Mouse (Mus musculus) embryonic facial prominence, embryonic 11.5 days (tissue): ENCODE results near the gene Hoxa1. TPM values are rescaled to one million over a fixed set of nuclear protein-coding genes. Genes with fewer than 3 reads are reported as not detected.
A peak's percentile ranks its signal among the peaks of the same experiment; 100 is the strongest.

Experiments used
- ATAC-seq: fragments of 200-750 bp; cut with Nextera tagmentation; replicated peaks from 2 replicates; pipeline ENCODE4 v1.8.0; 2017; ENCODE audit warnings: low read depth; ENCODE audit not compliant: insufficient number of reproducible peaks, low FRiP score, low TSS enrichment
- DNase-seq: peaks from one replicate; pipeline ENCODE4 v3.0.0-alpha.2; 2015; ENCODE audit warnings: low spot score
- H3K27ac ChIP-seq: fragments of 300-500 bp; sonication (generic); replicated peaks from 2 replicates; pipeline ENCODE4 v1.5.1; 2014; ENCODE audit warnings: mild to moderate bottlenecking, low read depth, low read length, control low read depth
- H3K27me3 ChIP-seq: fragments of 300-500 bp; sonication (generic); 2 replicates; pipeline ENCODE4 v1.6.1; 2014; ENCODE audit warnings: mild to moderate bottlenecking, low read length, moderate library complexity, mixed read lengths; ENCODE audit not compliant: control insufficient read depth, insufficient read depth
- H3K36me3 ChIP-seq: fragments of 300-500 bp; sonication (generic); replicated peaks from 2 replicates; pipeline ENCODE4 v1.6.1; 2014; ENCODE audit warnings: low read depth, mild to moderate bottlenecking, low read length, moderate library complexity, mixed read lengths; ENCODE audit not compliant: control insufficient read depth, insufficient read depth
- H3K4me1 ChIP-seq: fragments of 300-500 bp; sonication (generic); 2 replicates; pipeline ENCODE4 v1.6.1; 2014; ENCODE audit warnings: low read length, mixed read lengths; ENCODE audit not compliant: control insufficient read depth, insufficient read depth
- H3K4me2 ChIP-seq: fragments of 300-500 bp; sonication (generic); 2 replicates; pipeline ENCODE4 v1.6.1; 2014; ENCODE audit warnings: low read depth, mild to moderate bottlenecking, control low read depth, low read length, moderate library complexity
- H3K4me3 ChIP-seq: fragments of 300-500 bp; sonication (generic); 2 replicates; pipeline ENCODE4 v1.5.1; 2014; ENCODE audit warnings: low read depth, low read length, control low read depth
- H3K9ac ChIP-seq: fragments of 300-500 bp; sonication (generic); replicated peaks from 2 replicates; pipeline ENCODE4 v1.6.1; 2014; ENCODE audit warnings: mild to moderate bottlenecking, control low read depth, low read length
- H3K9me3 ChIP-seq: fragments of 300-500 bp; sonication (generic); replicated peaks from 2 replicates; pipeline ENCODE4 v1.6.1; 2016; ENCODE audit warnings: mild to moderate bottlenecking, low read length, inconsistent platforms, mixed read lengths; ENCODE audit not compliant: control insufficient read depth
- WGBS: fragments of 180-500 bp; shearing (Covaris S2); extraction: QIAGEN DNeasy Blood & Tissue Kit; methylation state at CpG from one replicate; pipeline ENCODE4 v1.1.7; 2014; 5-methylcytosine and 5-hydroxymethylcytosine counted together
- polyA plus RNA-seq: library from polyadenylated mRNA; unstranded; fragments of >200 nt; fragmentation: Nextera tagmentation; extraction: Ambion mirVana; gene quantifications from 2 replicates; pipeline ENCODE4 v1.2.1, GENCODE M21; 2014

The Hoxa1 gene
- polyA plus RNA-seq, 1 experiment from 2014 or later, result 1.1 TPM

- H3K4me1 ChIP-seq, result no peaks in the 10 kb centered on the region; the same call in 1 of the 2 replicates
- 1% methylated on average over 14 of the region's 14 CpGs for WGBS
- H3K27ac ChIP-seq, result peak overlapping the region; percentile 76; the same call in 1 of the 2 replicates
- peak overlapping the region; percentile 62 for H3K9ac ChIP-seq
- no peak for ATAC-seq
- DNase-seq, result no peak
- H3K4me3 ChIP-seq, result peak overlapping the region; percentile 34
- H3K27me3 ChIP-seq, result peaks cover 67% of the 10 kb centered on the region
- H3K4me2 ChIP-seq, result peak overlapping the region; percentile 32
- no peaks in the 10 kb centered on the region for H3K36me3 ChIP-seq
- H3K9me3 ChIP-seq, result no peaks in the 10 kb centered on the region
Measured at GRCm38 (mm10) chr6:52162611-52163365, 4.7 kb upstream of the Hoxa1 start.

- no peaks in the 10 kb centered on the region for H3K36me3 ChIP-seq
- 8% methylated on average over 1 of the region's 1 CpGs for WGBS
- H3K4me2 ChIP-seq, result peak overlapping the region; percentile 29
- no peak overlapping the region for H3K27ac ChIP-seq
- H3K9me3 ChIP-seq, result no peaks in the 10 kb centered on the region
- no peak for ATAC-seq
- H3K4me1 ChIP-seq, result no peaks in the 10 kb centered on the region; the same call in 1 of the 2 replicates
- peak overlapping the region; percentile 13; the same call in 1 of the 2 replicates for H3K4me3 ChIP-seq
- H3K27me3 ChIP-seq, result peaks cover 68% of the 10 kb centered on the region
- peak overlapping the region; percentile 37 for H3K9ac ChIP-seq
- no peak for DNase-seq
Measured at GRCm38 (mm10) chr6:52162093-52162380, 3.9 kb upstream of the Hoxa1 start.

DNA sequence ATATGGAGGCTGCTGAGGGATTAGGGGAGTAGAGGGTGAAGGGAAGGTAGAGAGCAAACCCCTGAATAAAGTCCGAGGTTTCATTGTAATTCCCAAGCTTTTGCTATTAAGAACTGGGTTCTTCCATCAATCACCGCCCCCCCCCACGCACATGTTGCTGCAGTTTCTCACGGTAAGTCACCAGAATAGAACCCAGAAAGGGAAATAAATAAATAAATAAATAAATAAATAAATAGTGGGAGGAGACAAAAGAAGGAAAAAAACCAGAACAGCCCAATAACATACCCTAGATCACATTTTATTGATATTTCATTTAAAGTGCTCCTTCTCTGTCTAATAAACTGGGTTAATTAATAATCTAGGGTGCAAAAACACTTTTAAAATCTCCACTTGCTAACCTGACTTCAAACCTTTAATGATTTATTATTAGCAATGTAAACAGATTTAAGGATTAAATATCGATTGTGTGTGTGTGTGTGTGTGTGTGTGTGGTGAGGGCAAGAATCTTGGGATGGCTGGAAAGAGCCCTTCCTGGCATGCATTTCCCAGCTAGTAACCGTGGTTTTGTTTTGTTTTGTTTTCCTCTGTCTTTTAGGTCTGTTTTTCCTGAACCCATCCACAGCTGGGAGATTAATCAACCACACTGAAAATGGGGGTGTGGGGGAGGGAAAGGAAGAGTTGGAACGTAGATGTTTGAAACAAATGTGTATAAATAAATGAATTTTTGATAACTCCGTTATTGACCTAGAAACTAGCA is 3.4 kb upstream of the Hoxa1 start:
- peak; percentile 37 for DNase-seq
- no peaks in the 10 kb centered on the region; the same call in 1 of the 2 replicates for H3K4me1 ChIP-seq
- peak overlapping the region; percentile 13; the same call in 1 of the 2 replicates for H3K4me3 ChIP-seq
- H3K9ac ChIP-seq, result peak overlapping the region; percentile 43
- H3K9me3 ChIP-seq, result no peaks in the 10 kb centered on the region
- no peak overlapping the region for H3K27ac ChIP-seq
- WGBS, result 3% methylated on average over 8 of the region's 8 CpGs
- no peak for ATAC-seq
- H3K4me2 ChIP-seq, result peak overlapping the region; percentile 29
- peaks cover 70% of the 10 kb centered on the region for H3K27me3 ChIP-seq
- H3K36me3 ChIP-seq, result no peaks in the 10 kb centered on the region

GRCm38 (mm10) chr6:52160511-52161335 is 2.6 kb upstream of the Hoxa1 start:
- H3K27me3 ChIP-seq, result peaks cover 72% of the 10 kb centered on the region
- peak overlapping the region; percentile 21 for H3K4me2 ChIP-seq
- H3K4me1 ChIP-seq, result no peaks in the 10 kb centered on the region; the same call in 1 of the 2 replicates
- no peak for ATAC-seq
- no peaks in the 10 kb centered on the region for H3K36me3 ChIP-seq
- peak overlapping the region; percentile 43 for H3K9ac ChIP-seq
- WGBS, result under 1% methylated on average over 30 of the region's 30 CpGs
- H3K9me3 ChIP-seq, result no peaks in the 10 kb centered on the region
- H3K27ac ChIP-seq, result 0 out of 2 replicates have a peak overlapping the region, but pooled peaks have one; percentile 39
- DNase-seq, result peak; percentile 17
- peak overlapping the region; percentile 21 for H3K4me3 ChIP-seq

GRCm38 (mm10) chr6:52159979-52160378 is 1.9 kb upstream of the Hoxa1 start:
- ATAC-seq (no peak), DNase-seq (no peak)
- Histone ChIP-seq H3K9me3 (no peaks in the 10 kb centered on the region), H3K4me3 (peak overlapping the region; percentile 58), H3K27ac (no peak overlapping the region), H3K4me1 (no peaks in the 10 kb centered on the region; the same call in 1 of the 2 replicates), H3K4me2 (peak overlapping the region; percentile 99), H3K9ac (peak overlapping the region; percentile 43; the same call in 1 of the 2 replicates), H3K36me3 (no peaks in the 10 kb centered on the region), H3K27me3 (peaks cover 79% of the 10 kb centered on the region)
- WGBS, result 3% methylated on average over 8 of the region's 9 CpGs

- H3K9ac ChIP-seq, result no peak overlapping the region
- H3K9me3 ChIP-seq, result no peaks in the 10 kb centered on the region
- peak; percentile 18; the same call in 1 of the 2 replicates for ATAC-seq
- no peak for DNase-seq
- 4% methylated on average over 12 of the region's 12 CpGs for WGBS
- H3K4me3 ChIP-seq, result peak overlapping the region; percentile 58
- no peaks in the 10 kb centered on the region; the same call in 1 of the 2 replicates for H3K4me1 ChIP-seq
- peaks cover 79% of the 10 kb centered on the region for H3K27me3 ChIP-seq
- no peak overlapping the region for H3K27ac ChIP-seq
- peak overlapping the region; percentile 99 for H3K4me2 ChIP-seq
- no peaks in the 10 kb centered on the region for H3K36me3 ChIP-seq
Measured at GRCm38 (mm10) chr6:52159164-52159761, 1.1 kb upstream of the Hoxa1 start.

DNA sequence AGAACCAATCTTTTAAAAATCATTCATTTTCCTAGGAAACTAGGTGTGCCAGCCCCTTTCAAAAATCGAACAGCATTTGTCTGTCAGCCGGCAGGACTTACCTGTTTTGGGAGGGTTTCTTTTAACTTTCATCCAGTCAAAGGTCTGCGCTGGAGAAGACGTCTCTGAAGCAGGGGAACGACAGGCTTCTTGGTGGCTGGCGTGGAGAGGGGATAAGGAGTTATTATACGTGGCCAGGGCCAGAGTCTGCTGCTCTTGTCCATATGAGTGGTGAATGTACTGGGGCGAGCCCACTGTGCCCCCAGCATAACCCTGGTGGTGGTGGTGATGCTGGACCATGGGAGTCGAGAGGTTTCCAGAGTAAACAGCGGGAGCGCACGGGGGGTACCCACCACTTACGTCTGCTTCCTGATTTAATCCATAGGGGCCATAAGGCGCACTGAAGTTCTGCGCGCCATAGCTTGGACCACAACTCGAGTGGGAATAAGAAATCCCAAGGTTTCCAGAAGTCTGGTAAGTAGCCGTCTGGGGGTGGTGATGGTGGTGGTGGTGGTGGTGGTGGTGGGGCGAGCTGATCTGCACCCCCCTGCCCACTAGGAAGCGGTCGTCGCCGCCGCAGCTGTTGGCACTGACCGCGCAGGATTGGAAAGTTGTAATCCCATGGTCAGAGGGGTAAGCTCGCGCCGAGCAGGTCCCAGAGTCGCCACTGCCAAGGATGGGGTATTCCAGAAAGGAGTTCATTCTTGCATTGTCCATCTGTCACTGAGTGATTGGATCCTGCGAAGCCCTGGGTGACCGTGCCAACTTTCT is 446 bp downstream of the Hoxa1 start:
- WGBS, result 2% methylated on average over 32 of the region's 32 CpGs
- no peaks in the 10 kb centered on the region; the same call in 1 of the 2 replicates for H3K4me1 ChIP-seq
- no peaks in the 10 kb centered on the region for H3K36me3 ChIP-seq
- H3K4me3 ChIP-seq, result no peak overlapping the region
- peaks cover 75% of the 10 kb centered on the region for H3K27me3 ChIP-seq
- H3K9ac ChIP-seq, result no peak overlapping the region
- H3K27ac ChIP-seq, result no peak overlapping the region
- H3K4me2 ChIP-seq, result no peak overlapping the region; the same call in none of the 2 replicates
- DNase-seq, result peak; percentile 2
- H3K9me3 ChIP-seq, result no peaks in the 10 kb centered on the region
- no peak; the same call in 1 of the 2 replicates for ATAC-seq
